Mouse (Mus musculus) testis, adult 2 months (tissue): ENCODE measurements around the gene Usp4.

Experiments
- CTCF ChIP-seq: fragments of 200-500 bp; IDR thresholded peaks from 2 replicates; pipeline ENCODE4 v1.5.1; 2012; ENCODE audit warnings: low read depth, mild to moderate bottlenecking, inconsistent platforms, low read length, moderate library complexity; ENCODE audit not compliant: control insufficient read depth, insufficient read depth, insufficient replicate concordance
- POLR2A ChIP-seq: fragments of 200-500 bp; IDR thresholded peaks from 2 replicates; pipeline ENCODE4 v1.6.1; 2012; ENCODE audit warnings: low read depth, mild to moderate bottlenecking, inconsistent platforms, low read length, moderate library complexity; ENCODE audit not compliant: control insufficient read depth

DNA sequence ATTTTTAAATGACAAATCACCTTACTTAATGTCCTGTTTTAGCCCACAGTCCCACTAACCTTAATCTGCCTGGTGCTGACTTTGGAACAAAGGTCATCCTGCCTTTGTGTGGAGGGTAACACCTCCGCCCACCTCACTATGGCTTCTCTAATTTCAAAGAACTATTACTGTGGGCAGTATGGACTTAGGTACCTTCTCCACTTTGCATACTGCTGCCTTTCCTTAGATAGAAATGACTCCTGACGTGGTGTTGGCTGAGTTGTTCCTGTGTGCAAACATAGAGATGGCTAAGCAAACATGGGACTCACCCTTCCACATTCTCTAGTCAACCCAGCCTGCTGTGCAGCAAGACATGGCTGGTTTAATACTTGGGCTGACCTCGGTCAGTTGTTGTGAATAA is 45.8 kb upstream of the Usp4 start:
- TF ChIP-seq POLR2A = no peak
- TF ChIP-seq CTCF = no peak
